ENCODE assay signal across 8 mouse cellular contexts in the genomic region with DNA sequence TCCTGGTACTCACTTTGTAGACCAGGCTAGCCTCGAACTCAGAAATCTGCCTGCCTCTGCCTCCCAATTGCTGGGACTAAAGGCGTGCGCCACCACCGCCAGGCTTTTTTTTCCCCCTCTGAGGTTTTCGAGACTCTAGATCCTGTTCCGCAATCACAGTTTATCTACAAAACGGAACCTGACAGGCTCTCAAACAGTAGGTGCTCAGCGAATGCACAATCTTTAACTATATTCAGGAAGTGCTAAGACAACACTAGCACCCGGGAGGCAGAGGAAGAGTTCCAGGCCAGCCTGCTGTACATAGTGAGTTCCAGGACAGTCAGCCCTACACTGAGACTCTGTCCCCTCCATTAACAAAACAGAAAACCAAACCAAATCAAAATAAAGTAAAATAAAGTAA. TPM values are rescaled to one million over a fixed set of nuclear protein-coding genes. Genes with fewer than 3 reads are reported as not detected.
DNase-seq lines count a peak whose midpoint lies in the region; ATAC-seq lines count a peak whose summit lies in the region.

No protein-coding gene starts in this region.

- no peaks in the 10 kb centered on the region for H3K9me3 ChIP-seq in erythroblast, embryonic 14.5 days (ENCODE audit: control insufficient read depth, low read length)
- no peaks in the 10 kb centered on the region for H3K9me3 ChIP-seq in midbrain, embryonic 10.5 days (replicated peaks)
- H3K9me3 ChIP-seq in midbrain, embryonic 14.5 days (ENCODE audit: control insufficient read depth, low read length), result no peaks in the 10 kb centered on the region
- no peaks in the 10 kb centered on the region for H3K9me3 ChIP-seq in limb, embryonic 10.5 days (replicated peaks)

- no peaks in the 10 kb centered on the region for H3K27me3 ChIP-seq in erythroblast, embryonic 14.5 days (ENCODE audit: control insufficient read depth)
- H3K27me3 ChIP-seq in midbrain, embryonic 10.5 days (ENCODE audit: low read depth, poor library complexity, severe bottlenecking), result peaks cover 42% of the 10 kb centered on the region
- H3K27me3 ChIP-seq in midbrain, embryonic 14.5 days (ENCODE audit: control insufficient read depth, insufficient read depth, low read length), result peaks cover 12% of the 10 kb centered on the region; the same call in 1 of the 2 replicates
- H3K27me3 ChIP-seq in limb, embryonic 10.5 days (ENCODE audit: low read depth, poor library complexity, severe bottlenecking), result no peaks in the 10 kb centered on the region
- no peaks in the 10 kb centered on the region for H3K27me3 ChIP-seq in splenic B cell, adult 2 months (ENCODE audit: control insufficient read depth, insufficient read depth, low read length, poor library complexity, severe bottlenecking)

- H3K4me1 ChIP-seq in erythroblast, embryonic 14.5 days (ENCODE audit: control insufficient read depth), result peaks cover 93% of the 10 kb centered on the region
- peaks cover 49% of the 10 kb centered on the region for H3K4me1 ChIP-seq in midbrain, embryonic 10.5 days
- H3K4me1 ChIP-seq in midbrain, embryonic 14.5 days (ENCODE audit: control insufficient read depth, insufficient read depth, low read length), result peaks cover 16% of the 10 kb centered on the region; the same call in 1 of the 2 replicates
- H3K4me1 ChIP-seq in limb, embryonic 10.5 days, result peaks cover 38% of the 10 kb centered on the region

- H3K9ac ChIP-seq in midbrain, embryonic 14.5 days (replicated peaks; ENCODE audit: low read length), result no peak overlapping the region; the same call in 1 of the 2 replicates

- 78% methylated on average over 9 of the region's 9 CpGs for WGBS in midbrain, embryonic 10.5 days
- WGBS in midbrain, embryonic 14.5 days, result 81% methylated on average over 9 of the region's 9 CpGs
- WGBS in limb, embryonic 10.5 days, result 85% methylated on average over 9 of the region's 9 CpGs

- peak overlapping the region; percentile 69 for H3K4me3 ChIP-seq in erythroblast, embryonic 14.5 days (replicated peaks)
- peak overlapping the region; percentile 55 for H3K4me3 ChIP-seq in midbrain, embryonic 10.5 days
- no peak overlapping the region for H3K4me3 ChIP-seq in midbrain, embryonic 14.5 days (replicated peaks; ENCODE audit: low read depth, low read length)
- H3K4me3 ChIP-seq in limb, embryonic 10.5 days, result peak overlapping the region; percentile 55

- no peak overlapping the region for H3K27ac ChIP-seq in midbrain, embryonic 10.5 days (replicated peaks)
- no peak overlapping the region for H3K27ac ChIP-seq in midbrain, embryonic 14.5 days (replicated peaks; ENCODE audit: low read depth, low read length)
- H3K27ac ChIP-seq in limb, embryonic 10.5 days, result no peak overlapping the region; the same call in 1 of the 2 replicates

- no peak overlapping the region; the same call in 1 of the 2 replicates for H3K4me2 ChIP-seq in midbrain, embryonic 14.5 days (ENCODE audit: low read length)

- DNase-seq in midbrain, embryonic 10.5 days (ENCODE audit: low spot score), result no peak
- no peak for DNase-seq in midbrain, embryonic 14.5 days
- no peak for DNase-seq in limb, embryonic 10.5 days (ENCODE audit: low spot score)
- DNase-seq in splenic B cell, adult 2 months (ENCODE audit: low read depth, low spot score), result peak; percentile 68
- DNase-seq in urinary bladder, postnatal 4 days (ENCODE audit: low spot score in 2 of 2), result no peak
- no peak for DNase-seq in adrenal gland, postnatal 36 days

- H3K36me3 ChIP-seq in erythroblast, embryonic 14.5 days (ENCODE audit: control insufficient read depth), result peaks cover 42% of the 10 kb centered on the region
- H3K36me3 ChIP-seq in midbrain, embryonic 10.5 days, result peaks cover 27% of the 10 kb centered on the region
- peaks cover 33% of the 10 kb centered on the region for H3K36me3 ChIP-seq in midbrain, embryonic 14.5 days (ENCODE audit: control insufficient read depth, insufficient read depth, low read length)
- peaks cover 34% of the 10 kb centered on the region for H3K36me3 ChIP-seq in limb, embryonic 10.5 days
- peaks cover 14% of the 10 kb centered on the region for H3K36me3 ChIP-seq in splenic B cell, adult 2 months (ENCODE audit: control insufficient read depth, insufficient read depth, low read length, poor library complexity, severe bottlenecking)

- no peak for ATAC-seq in erythroblast, adult 5-6 weeks (replicated peaks; ENCODE audit: low FRiP score, poor library complexity, severe bottlenecking)
- ATAC-seq in midbrain, embryonic 14.5 days (ENCODE audit: low FRiP score, low TSS enrichment), result no peak

RNA-seq across cellular contexts. Expression of a gene that starts 4.6 kb away (rescaled TPM):
- 11.4 and 15.6 TPM in 2 replicates for polyA plus RNA-seq in erythroblast, embryonic 14.5 days (2012)
- 8.2 and 9.6 TPM in 2 replicates for total RNA-seq in erythroblast, adult 5-6 weeks (2015; ENCODE audit: low replicate concordance)
- total RNA-seq in erythroblast, adult 5-6 weeks (2017; ENCODE audit: low replicate concordance), result 3.8 and 6.4 TPM in 2 replicates
- 31.7 and 34.6 TPM in 2 replicates for polyA plus RNA-seq in midbrain, embryonic 10.5 days (2016; fragmentation: Nextera tagmentation; extraction: Ambion mirVana)
- 37.1 and 39.0 TPM in 2 replicates for polyA plus RNA-seq in midbrain, embryonic 14.5 days (2014; fragmentation: Nextera tagmentation; extraction: Ambion mirVana)
- polyA plus RNA-seq in limb, embryonic 10.5 days (2016; fragmentation: Nextera tagmentation; extraction: Ambion mirVana), result 25.2 and 29.9 TPM in 2 replicates
- total RNA-seq in adrenal gland, postnatal 36 days (2021), result 100 to 1,000 TPM; 119 to 155 TPM

RNA-seq across cellular contexts. Expression of a gene that starts 10.8 kb away (rescaled TPM):
- polyA plus RNA-seq in erythroblast, embryonic 14.5 days (2012), result 0.30 and 0.59 TPM in 2 replicates
- not detected in 2 replicates for total RNA-seq in erythroblast, adult 5-6 weeks (2015; ENCODE audit: low replicate concordance)
- 1.5 TPM in 1 of 2 replicates, not detected in the other for total RNA-seq in erythroblast, adult 5-6 weeks (2017; ENCODE audit: low replicate concordance)
- 17.2 and 40.7 TPM in 2 replicates for polyA plus RNA-seq in midbrain, embryonic 10.5 days (2016; fragmentation: Nextera tagmentation; extraction: Ambion mirVana)
- polyA plus RNA-seq in midbrain, embryonic 14.5 days (2014; fragmentation: Nextera tagmentation; extraction: Ambion mirVana), result 407 and 464 TPM in 2 replicates
- polyA plus RNA-seq in limb, embryonic 10.5 days (2016; fragmentation: Nextera tagmentation; extraction: Ambion mirVana), result 7.1 and 10.8 TPM in 2 replicates
- total RNA-seq in adrenal gland, postnatal 36 days (2021), result 10 to 100 TPM; 68.6 to 78.2 TPM

RNA-seq across cellular contexts. Expression of a gene that starts 11.2 kb away (rescaled TPM):
- polyA plus RNA-seq in erythroblast, embryonic 14.5 days (2012), result 3.8 and 4.9 TPM in 2 replicates
- 4.8 and 12.1 TPM in 2 replicates for total RNA-seq in erythroblast, adult 5-6 weeks (2015; ENCODE audit: low replicate concordance)
- 5.9 and 6.3 TPM in 2 replicates for total RNA-seq in erythroblast, adult 5-6 weeks (2017; ENCODE audit: low replicate concordance)
- polyA plus RNA-seq in midbrain, embryonic 10.5 days (2016; fragmentation: Nextera tagmentation; extraction: Ambion mirVana), result 66.2 and 66.6 TPM in 2 replicates
- polyA plus RNA-seq in midbrain, embryonic 14.5 days (2014; fragmentation: Nextera tagmentation; extraction: Ambion mirVana), result 79.2 and 84.7 TPM in 2 replicates
- polyA plus RNA-seq in limb, embryonic 10.5 days (2016; fragmentation: Nextera tagmentation; extraction: Ambion mirVana), result 92.7 and 100 TPM in 2 replicates
- 10 to 100 TPM; 35.6 to 51.5 TPM for total RNA-seq in adrenal gland, postnatal 36 days (2021)

RNA-seq across cellular contexts. Expression of a gene that starts 39.5 kb away (rescaled TPM):
- 3.7 and 4.8 TPM in 2 replicates for polyA plus RNA-seq in erythroblast, embryonic 14.5 days (2012)
- 21.7 and 29.2 TPM in 2 replicates for total RNA-seq in erythroblast, adult 5-6 weeks (2015; ENCODE audit: low replicate concordance)
- 3.9 and 5.4 TPM in 2 replicates for total RNA-seq in erythroblast, adult 5-6 weeks (2017; ENCODE audit: low replicate concordance)
- 9.8 and 12.1 TPM in 2 replicates for polyA plus RNA-seq in midbrain, embryonic 10.5 days (2016; fragmentation: Nextera tagmentation; extraction: Ambion mirVana)
- polyA plus RNA-seq in midbrain, embryonic 14.5 days (2014; fragmentation: Nextera tagmentation; extraction: Ambion mirVana), result 22.7 and 24.3 TPM in 2 replicates
- 12.7 and 17.1 TPM in 2 replicates for polyA plus RNA-seq in limb, embryonic 10.5 days (2016; fragmentation: Nextera tagmentation; extraction: Ambion mirVana)
- 10 to 100 TPM; 16.8 to 19.0 TPM for total RNA-seq in adrenal gland, postnatal 36 days (2021)

RNA-seq across cellular contexts. Expression of a gene that starts 41.8 kb away (rescaled TPM):
- 0.02 TPM in 1 of 2 replicates, not detected in the other for polyA plus RNA-seq in erythroblast, embryonic 14.5 days (2012)
- total RNA-seq in erythroblast, adult 5-6 weeks (2015; ENCODE audit: low replicate concordance), result not detected in 2 replicates
- not detected in 2 replicates for total RNA-seq in erythroblast, adult 5-6 weeks (2017; ENCODE audit: low replicate concordance)
- polyA plus RNA-seq in midbrain, embryonic 10.5 days (2016; fragmentation: Nextera tagmentation; extraction: Ambion mirVana), result 0.72 and 0.78 TPM in 2 replicates
- 0.24 TPM in 1 of 2 replicates, not detected in the other for polyA plus RNA-seq in midbrain, embryonic 14.5 days (2014; fragmentation: Nextera tagmentation; extraction: Ambion mirVana)
- polyA plus RNA-seq in limb, embryonic 10.5 days (2016; fragmentation: Nextera tagmentation; extraction: Ambion mirVana), result 0.10 and 0.25 TPM in 2 replicates
- 1 to 10 TPM in 1 of 2 experiments, under 1 TPM in 1; 0.33 to 1.2 TPM for total RNA-seq in adrenal gland, postnatal 36 days (2021)

Comparison
In these comparisons a context has a peak if more than half of its experiments do, and no peak if none do; other contexts are left out.
1. RNA of a gene that starts 11.2 kb away (polyA plus RNA-seq): 92.7 to 100 TPM in limb, embryonic 10.5 days, 79.2 to 84.7 TPM in midbrain, embryonic 14.5 days and 66.2 to 66.6 TPM in midbrain, embryonic 10.5 days; 3.8 to 4.9 TPM in erythroblast, embryonic 14.5 days; every median in the first group is over 10 times any median in the second.